ENCODE assay signal across 7 mouse cellular contexts in the genomic region with DNA sequence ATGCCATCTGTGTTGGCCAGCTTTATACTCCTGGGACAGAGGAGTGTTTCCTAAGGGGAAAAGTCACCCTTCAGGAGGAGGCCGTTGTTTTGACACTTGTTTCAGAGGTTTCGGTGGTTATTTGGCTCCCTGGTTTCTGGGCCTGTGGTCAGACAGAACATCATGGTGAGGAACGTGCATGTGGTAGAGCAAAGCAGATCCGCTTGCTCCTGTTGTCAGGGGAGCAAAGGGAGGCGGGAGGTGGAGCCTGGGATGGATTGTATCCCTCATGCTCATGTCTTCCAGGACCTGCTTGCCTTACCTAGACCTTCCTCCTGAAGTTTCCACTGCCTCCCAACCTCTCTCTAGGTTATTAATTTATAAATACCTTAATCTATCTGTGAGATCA. TPM values are rescaled to one million over a fixed set of nuclear protein-coding genes. Genes with fewer than 3 reads are reported as not detected.
DNase-seq lines count a peak whose midpoint lies in the region; TF ChIP-seq lines count a peak whose summit lies in the region.

No protein-coding gene starts in this region.

- H3K27me3 ChIP-seq in testis, adult 2 months (ENCODE audit: control insufficient read depth, insufficient read depth, low read length) = no peaks in the 10 kb centered on the region
- no peaks in the 10 kb centered on the region for H3K27me3 ChIP-seq in hindbrain, embryonic 10.5 days (ENCODE audit: insufficient read depth, poor library complexity, severe bottlenecking)
- H3K27me3 ChIP-seq in megakaryocyte, embryonic 14.5 days (replicated peaks) = no peaks in the 10 kb centered on the region

- H3K9me3 ChIP-seq in hindbrain, embryonic 10.5 days = no peaks in the 10 kb centered on the region
- H3K9me3 ChIP-seq in megakaryocyte, embryonic 14.5 days = no peaks in the 10 kb centered on the region

- TF ChIP-seq CTCF in testis, adult 2 months (IDR thresholded peaks at IDR 0.05; ENCODE audit: control insufficient read depth, insufficient read depth, insufficient replicate concordance, low read depth, low read length) = no peak

- no peak for DNase-seq in testis, postnatal 14 days (ENCODE audit: low spot score)
- peak; percentile 62 to 69 for DNase-seq in cerebellum, postnatal 25 days
- peak; percentile 37 for DNase-seq in hindbrain, embryonic 10.5 days (ENCODE audit: low spot score)
- DNase-seq in urinary bladder, postnatal 14 days (ENCODE audit: low spot score) = no peak
- no peak for DNase-seq in gastrocnemius, adult 8-10 months (ENCODE audit: low spot score in 2 of 2)

- peaks cover 7% of the 10 kb centered on the region for H3K4me1 ChIP-seq in testis, adult 2 months (ENCODE audit: control insufficient read depth, insufficient read depth, low read length)
- peaks cover 66% of the 10 kb centered on the region for H3K4me1 ChIP-seq in hindbrain, embryonic 10.5 days (replicated peaks)
- peaks cover 60% of the 10 kb centered on the region for H3K4me1 ChIP-seq in megakaryocyte, embryonic 14.5 days

- H3K36me3 ChIP-seq in testis, adult 2 months (ENCODE audit: control insufficient read depth, insufficient read depth, low read length) = no peaks in the 10 kb centered on the region
- H3K36me3 ChIP-seq in hindbrain, embryonic 10.5 days = 0 out of 2 replicates have a peak, but pooled peaks cover 4% of the 10 kb centered on the region
- peaks cover 8% of the 10 kb centered on the region for H3K36me3 ChIP-seq in megakaryocyte, embryonic 14.5 days (replicated peaks; ENCODE audit: low read length)

- 5% methylated on average over 5 of the region's 5 CpGs for WGBS in hindbrain, embryonic 10.5 days

- no peak overlapping the region for H3K4me3 ChIP-seq in testis, adult 2 months (ENCODE audit: control insufficient read depth, low read depth, low read length)
- H3K4me3 ChIP-seq in hindbrain, embryonic 10.5 days = peak overlapping the region; percentile 38
- H3K4me3 ChIP-seq in megakaryocyte, embryonic 14.5 days (replicated peaks) = peak overlapping the region; percentile 90

- H3K27ac ChIP-seq in testis, adult 2 months (ENCODE audit: control insufficient read depth, insufficient read depth, low read depth, low read length) = peak overlapping the region; percentile 36; the same call in 1 of the 2 replicates
- peak overlapping the region; percentile 86 for H3K27ac ChIP-seq in hindbrain, embryonic 10.5 days

- no peak for TF ChIP-seq POLR2A in testis, adult 2 months (IDR thresholded peaks at IDR 0.05; ENCODE audit: control insufficient read depth, low read depth, low read length)

RNA-seq across cellular contexts. Expression of a gene that starts 5.7 kb away (rescaled TPM):
- polyA plus RNA-seq in testis, adult 2 months (2012; rRNA removed) = 27.6 and 32.4 TPM in 2 replicates
- polyA plus RNA-seq in hindbrain, embryonic 10.5 days (2016; fragmentation: Nextera tagmentation; extraction: Ambion mirVana) = 20.6 and 22.6 TPM in 2 replicates
- polyA plus RNA-seq in megakaryocyte, embryonic 14.5 days (2012; ENCODE audit: insufficient read depth, low replicate concordance) = 2.3 TPM in 1 of 2 replicates, not detected in the other
- total RNA-seq in gastrocnemius, adult 8-10 months (2022) = 1 to 10 TPM; 3.3 to 6.1 (median 4.2) TPM

Comparison
In these comparisons a context has a peak if more than half of its experiments do, and no peak if none do; other contexts are left out.
1. DNase-seq: peak in cerebellum, postnatal 25 days (2 of 2) and hindbrain, embryonic 10.5 days (single experiment); none in testis, postnatal 14 days (single experiment), urinary bladder, postnatal 14 days (single experiment) and gastrocnemius, adult 8-10 months (0 of 2).